Mouse (Mus musculus): Measurements from ENCODE around the gene Mr1. TPM values are rescaled to one million over a fixed set of nuclear protein-coding genes. Genes with fewer than 3 reads are reported as not detected.

Mr1 gene
- total and polyA plus RNA-seq, 3 experiments, result 4.3 to 7.6 (median 7.1) TPM

DNA sequence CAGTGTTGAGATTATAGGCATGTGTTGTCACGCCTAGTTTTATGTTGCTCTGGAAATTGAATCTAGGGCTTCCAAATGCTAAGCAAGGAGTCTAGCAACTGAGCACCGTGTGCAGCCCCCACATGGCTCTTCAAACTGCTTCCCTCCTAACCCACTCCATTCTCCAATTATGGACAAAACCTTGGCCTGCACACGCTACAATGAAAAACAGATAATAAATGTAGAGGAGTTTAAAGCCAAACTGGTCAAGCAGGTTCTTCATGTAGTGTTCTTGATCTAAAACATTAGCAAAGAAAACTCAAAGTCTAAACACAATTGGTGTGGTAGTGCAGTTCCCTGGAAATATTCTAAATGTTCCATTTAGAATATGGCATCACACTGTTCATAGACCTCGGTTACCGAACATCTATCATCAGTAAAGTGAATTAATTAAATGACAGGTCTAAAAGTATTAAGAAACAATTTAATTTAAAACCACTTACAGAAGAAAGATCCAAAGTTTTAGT lies 19.1 kb downstream of the Mr1 start:
- in situ Hi-C loops (cut with MboI; ENCODE audit: low pct_ligation_motif_present, low pct_unique_long_range_greater_than_20kb, low sequenced_read_pairs), result no loop called here
- H3K4me2 ChIP-seq (ENCODE audit: insufficient read depth, low read depth, poor library complexity, severe bottlenecking), result no peak overlapping the region
- no peak overlapping the region for H3K27ac ChIP-seq (ENCODE audit: insufficient read depth, low read depth)
- peaks cover 5% of the 10 kb centered on the region for H3K9me3 ChIP-seq (replicated peaks; ENCODE audit: low read length)
- TF ChIP-seq TBP (conservative IDR thresholded peaks at IDR 0.05; ENCODE audit: low read depth, low read length) (no peak), USF2 (conservative IDR thresholded peaks at IDR 0.05; ENCODE audit: low read depth, low read length) (no peak), EP300 (IDR thresholded peaks at IDR 0.05; ENCODE audit: low read length) (no peak), BHLHE40 (IDR thresholded peaks at IDR 0.05; ENCODE audit: low read depth, low read length) (no peak), SIN3A (IDR thresholded peaks at IDR 0.05; ENCODE audit: low read length) (no peak), ETS1 (conservative IDR thresholded peaks at IDR 0.05; ENCODE audit: low read depth, low read length) (no peak), E2F4 (IDR thresholded peaks at IDR 0.05; ENCODE audit: insufficient replicate concordance, low read depth, low read length) (no peak), UBTF (IDR thresholded peaks at IDR 0.05; ENCODE audit: low read depth, low read length) (no peak), NRF1 (IDR thresholded peaks at IDR 0.05; ENCODE audit: low read depth, low read length) (no peak), CTCF (conservative IDR thresholded peaks at IDR 0.05 in 1 of 2, IDR thresholded peaks at IDR 0.05 in 1 of 2; ENCODE audit: low read depth in 2 of 2, low read length in 2 of 2) (no peak), KAT2A (IDR thresholded peaks at IDR 0.05; ENCODE audit: insufficient replicate concordance, low read length) (no peak), MXI1 (IDR thresholded peaks at IDR 0.05; ENCODE audit: low read depth, low read length) (no peak)
- no peak for DNase-seq (ENCODE audit: extremely low read depth)
- dilution Hi-C loops (cut with MboI; ENCODE audit: extremely low pct_ligation_motif_present, extremely low pct_unique_long_range_greater_than_20kb, low sequenced_read_pairs), result no loop called here
- no peaks in the 10 kb centered on the region for H3K79me2 ChIP-seq (replicated peaks; ENCODE audit: control insufficient read depth, extremely low read depth, insufficient read depth, poor library complexity, severe bottlenecking)
- no peaks in the 10 kb centered on the region for H3K27me3 ChIP-seq (replicated peaks)
- no peak overlapping the region for H3K4me3 ChIP-seq (replicated peaks in 1 of 3; ENCODE audit: low read depth in 2 of 3, low read length in 2 of 3, poor library complexity in 1 of 3)
- no peak overlapping the region for H3K9ac ChIP-seq (ENCODE audit: insufficient read depth, low read depth)
- H3K4me1 ChIP-seq (ENCODE audit: control insufficient read depth in 1 of 2, insufficient read depth in 2 of 2), result peaks cover 7 to 17% of the 10 kb centered on the region in 2 experiments
- H3K36me3 ChIP-seq (replicated peaks in 1 of 2; ENCODE audit: control insufficient read depth in 1 of 2, insufficient read depth in 1 of 2, low read length in 1 of 2), result peaks cover 5 to 25% of the 10 kb centered on the region in 2 experiments

DNA sequence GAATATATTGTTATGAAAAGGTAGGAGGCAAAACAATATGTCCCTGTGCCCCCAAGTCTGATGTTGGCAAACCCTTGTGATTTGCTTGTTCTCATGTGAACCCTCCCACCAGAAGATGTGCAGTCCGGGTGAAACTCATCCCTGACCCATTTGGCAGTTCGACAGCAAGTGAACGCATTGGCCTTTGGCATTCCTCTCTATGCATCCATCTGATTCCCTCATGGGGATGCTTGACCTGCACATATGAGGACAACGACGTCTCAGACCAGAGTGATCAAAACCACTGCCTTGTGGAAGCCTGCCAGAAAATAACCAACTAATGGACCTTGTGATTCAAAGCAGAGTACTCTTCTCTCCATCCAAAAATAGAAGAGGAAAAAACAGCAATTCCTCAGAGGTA lies 19.9 kb downstream of the Mr1 start:
- H3K9ac ChIP-seq (ENCODE audit: insufficient read depth, low read depth), result no peak overlapping the region
- no peaks in the 10 kb centered on the region for H3K27me3 ChIP-seq (replicated peaks)
- DNase-seq (ENCODE audit: extremely low read depth), result no peak
- TF ChIP-seq USF1 (IDR thresholded peaks at IDR 0.05; ENCODE audit: low read depth, low read length), result no peak
- TF ChIP-seq GABPA (IDR thresholded peaks at IDR 0.05; ENCODE audit: insufficient replicate concordance, low read depth, low read length), result no peak
- TF ChIP-seq MAX (IDR thresholded peaks at IDR 0.05; ENCODE audit: low read length), result no peak
- TF ChIP-seq CTCF (conservative IDR thresholded peaks at IDR 0.05 in 1 of 2, IDR thresholded peaks at IDR 0.05 in 1 of 2; ENCODE audit: low read depth in 2 of 2, low read length in 2 of 2), result no peak
- TF ChIP-seq ETS1 (conservative IDR thresholded peaks at IDR 0.05; ENCODE audit: low read depth, low read length), result no peak
- no peak for TF ChIP-seq IRF4 (IDR thresholded peaks at IDR 0.05; ENCODE audit: low read depth, low read length)
- no peak for TF ChIP-seq RAD21 (IDR thresholded peaks at IDR 0.05; ENCODE audit: low read depth, low read length)
- no peak for TF ChIP-seq UBTF (IDR thresholded peaks at IDR 0.05; ENCODE audit: low read depth, low read length)
- TF ChIP-seq HCFC1 (IDR thresholded peaks at IDR 0.05; ENCODE audit: low read depth, low read length), result no peak
- no peak for TF ChIP-seq ZNF384 (IDR thresholded peaks at IDR 0.05; ENCODE audit: low read depth, low read length)
- no peak for TF ChIP-seq EP300 (IDR thresholded peaks at IDR 0.05; ENCODE audit: low read length)
- in situ Hi-C loops (cut with MboI; ENCODE audit: low pct_ligation_motif_present, low pct_unique_long_range_greater_than_20kb, low sequenced_read_pairs), result no loop called here
- H3K79me2 ChIP-seq (replicated peaks; ENCODE audit: control insufficient read depth, extremely low read depth, insufficient read depth, poor library complexity, severe bottlenecking), result no peaks in the 10 kb centered on the region
- no peak overlapping the region for H3K4me2 ChIP-seq (ENCODE audit: insufficient read depth, low read depth, poor library complexity, severe bottlenecking)
- H3K9me3 ChIP-seq (replicated peaks; ENCODE audit: low read length), result peaks cover 5% of the 10 kb centered on the region
- H3K4me1 ChIP-seq (ENCODE audit: control insufficient read depth in 1 of 2, insufficient read depth in 2 of 2), result peaks cover 5 to 19% of the 10 kb centered on the region in 2 experiments
- no peak overlapping the region for H3K4me3 ChIP-seq (replicated peaks in 1 of 3; ENCODE audit: low read depth in 2 of 3, low read length in 2 of 3, poor library complexity in 1 of 3)
- peaks cover 5 to 20% of the 10 kb centered on the region in 2 experiments for H3K36me3 ChIP-seq (replicated peaks in 1 of 2; ENCODE audit: control insufficient read depth in 1 of 2, insufficient read depth in 1 of 2, low read length in 1 of 2)
- no peak overlapping the region for H3K27ac ChIP-seq (ENCODE audit: insufficient read depth, low read depth)
- dilution Hi-C loops (cut with MboI; ENCODE audit: extremely low pct_ligation_motif_present, extremely low pct_unique_long_range_greater_than_20kb, low sequenced_read_pairs), result no loop called here
